Mouse (Mus musculus) testis, adult 2 months (tissue): ENCODE results near the gene Dact1.

Experiments used
- CTCF ChIP-seq: fragments of 200-500 bp; IDR thresholded peaks from 2 replicates; pipeline ENCODE4 v1.5.1; 2012; ENCODE audit warnings: low read depth, mild to moderate bottlenecking, inconsistent platforms, low read length, moderate library complexity; ENCODE audit not compliant: control insufficient read depth, insufficient read depth, insufficient replicate concordance
- POLR2A ChIP-seq: fragments of 200-500 bp; IDR thresholded peaks from 2 replicates; pipeline ENCODE4 v1.6.1; 2012; ENCODE audit warnings: low read depth, mild to moderate bottlenecking, inconsistent platforms, low read length, moderate library complexity; ENCODE audit not compliant: control insufficient read depth

- TF ChIP-seq CTCF (no peak), POLR2A (no peak)
Measured at GRCm38 (mm10) chr12:71362425-71362824, 52.7 kb downstream of the Dact1 start.
